Mouse (Mus musculus) megakaryocyte-erythroid progenitor cell, adult 5-6 weeks (primary cell): ENCODE measurements around the gene Vmn2r-ps130. TPM values are rescaled to one million over a fixed set of nuclear protein-coding genes. Genes with fewer than 3 reads are reported as not detected.
"Not testable (repeated sequence)": the region's sequence is repeated elsewhere in the genome, so short reads cannot be mapped to it uniquely, and the experiment has no call there.

Source experiments
- ATAC-seq: replicated peaks from 2 replicates; pipeline ENCODE4 v1.8.0; 2016; ENCODE audit warnings: mild to moderate bottlenecking, inconsistent platforms; ENCODE audit not compliant: severe bottlenecking, poor library complexity, low FRiP score, low TSS enrichment
- total RNA-seq, 2 experiments: library from RNA; stranded (forward) in 1 of 2; stranded (reverse) in 1 of 2; fragments of 200-1000, 215-1000 nt in 1 of 2; fragments of >200 nt in 1 of 2; fragmentation: Nextera tagmentation in 1 of 2; gene quantifications; 2 replicates each; pipeline ENCODE4 v1.2.3; 2014 to 2017

Vmn2r-ps130 gene
- not detected in 2 replicates for total RNA-seq (2014; fragmentation: Nextera tagmentation)
- total RNA-seq (2017) = not detected in 2 replicates

- ATAC-seq = not testable (repeated sequence)
These were observed at the start of gene Vmn2r-ps130 for GRCm38 (mm10) chr17:23060866-23061265. Gene Vmn2r-ps130 (plus strand): TSS chr17:23061166.

Other genes with a start within 250 kb of the Vmn2r-ps130 start
- 4.5 and 5.9 TPM in 2 replicates for gene Zfp945, start 194.0 kb upstream of the Vmn2r-ps130 start, total RNA-seq (2014; fragmentation: Nextera tagmentation)
- 3.2 and 16.7 TPM in 2 replicates for gene Zfp945, start 194.0 kb upstream of the Vmn2r-ps130 start, total RNA-seq (2017)
- gene Vmn2r113, start 118.2 kb upstream of the Vmn2r-ps130 start, total RNA-seq (2014; fragmentation: Nextera tagmentation) = not detected in 2 replicates
- gene Vmn2r113, start 118.2 kb upstream of the Vmn2r-ps130 start, total RNA-seq (2017) = 0.09 TPM in 1 of 2 replicates, not detected in the other
- gene Zfp40, start 132.1 kb downstream of the Vmn2r-ps130 start, total RNA-seq (2014; fragmentation: Nextera tagmentation) = 7.1 and 20.3 TPM in 2 replicates
- 10.0 and 11.7 TPM in 2 replicates for gene Zfp40, start 132.1 kb downstream of the Vmn2r-ps130 start, total RNA-seq (2017)